Mouse (Mus musculus) bone marrow, adult 2 months (tissue): ENCODE measurements around the gene Mettl16.

Source experiments
- CTCF ChIP-seq: fragments of 200-500 bp; IDR thresholded peaks from 2 replicates; pipeline ENCODE4 v1.5.1; 2011; ENCODE audit warnings: low read length, control low read depth; ENCODE audit not compliant: control insufficient read depth, insufficient read depth
- POLR2A ChIP-seq: fragments of 200-500 bp; IDR thresholded peaks from 2 replicates; pipeline ENCODE4 v1.6.1; 2011; ENCODE audit warnings: low read depth, mild to moderate bottlenecking, control low read depth, low read length, borderline replicate concordance; ENCODE audit not compliant: control insufficient read depth

- TF ChIP-seq CTCF (no peak), POLR2A (no peak)
Observed at GRCm38 (mm10) chr11:74737861-74738260, 32.8 kb upstream of the Mettl16 start.
